21 mouse cellular contexts compared by ENCODE assay signal in the genomic region with DNA sequence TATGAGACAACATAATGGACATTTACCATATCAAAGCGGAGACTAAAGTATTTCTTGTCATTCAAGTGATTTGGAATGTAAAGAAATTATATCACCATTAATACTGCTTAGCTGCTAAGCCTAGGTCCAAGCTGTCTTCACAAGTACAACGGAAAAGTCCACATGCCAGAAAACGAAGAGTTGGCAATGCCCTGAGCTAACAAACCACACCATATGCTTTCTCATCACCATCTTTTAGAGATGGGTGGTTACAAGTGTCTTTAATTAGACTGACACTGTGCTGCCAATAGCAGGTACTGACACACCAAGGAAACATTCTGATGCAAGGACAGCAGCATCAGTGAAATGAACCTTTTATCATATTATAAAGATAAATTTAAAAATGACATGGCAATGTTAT.
DNase-seq lines count a peak whose midpoint lies in the region; ATAC-seq lines count a peak whose summit lies in the region.
"Had no signal": no experiment of that assay in that cellular context is flagged by ENCODE, and none has a peak within 500 bp of the region (broad histone marks: within the 10 kb centered on the region; RNA-seq: fewer than 3 reads in every experiment).

No protein-coding gene starts in this region.

- H3K9me3 ChIP-seq in hindbrain, embryonic 11.5 days (ENCODE audit: control insufficient read depth, low read length) = no peaks in the 10 kb centered on the region
- H3K9me3 ChIP-seq: embryonic facial prominence, embryonic 13.5 days; forebrain, embryonic 12.5 days; heart, embryonic 13.5 days; hindbrain, embryonic 12.5 days had no signal

- H3K4me3 ChIP-seq in hindbrain, embryonic 11.5 days (ENCODE audit: low read depth, low read length) = no peak overlapping the region
- H3K4me3 ChIP-seq: embryonic facial prominence, embryonic 13.5 days; forebrain, embryonic 12.5 days; gastrocnemius, adult 2 months; heart, embryonic 13.5 days; hindbrain, embryonic 12.5 days had no signal

- H3K36me3 ChIP-seq in hindbrain, embryonic 11.5 days (ENCODE audit: control insufficient read depth, insufficient read depth, low read length) = no peaks in the 10 kb centered on the region
- H3K36me3 ChIP-seq: embryonic facial prominence, embryonic 13.5 days; forebrain, embryonic 12.5 days; heart, embryonic 13.5 days; hindbrain, embryonic 12.5 days had no signal

- no peak overlapping the region for H3K27ac ChIP-seq in hindbrain, embryonic 11.5 days (ENCODE audit: low read depth, low read length)
- H3K27ac ChIP-seq: embryonic facial prominence, embryonic 13.5 days; forebrain, embryonic 12.5 days; gastrocnemius, adult 2 months; heart, embryonic 13.5 days; hindbrain, embryonic 12.5 days had no signal

- no peaks in the 10 kb centered on the region for H3K27me3 ChIP-seq in hindbrain, embryonic 11.5 days (ENCODE audit: control insufficient read depth, insufficient read depth, low read length)
- H3K27me3 ChIP-seq: CH12.LX; embryonic facial prominence, embryonic 13.5 days; forebrain, embryonic 12.5 days; heart, embryonic 13.5 days; hindbrain, embryonic 12.5 days had no signal

- H3K4me1 ChIP-seq in hindbrain, embryonic 11.5 days (replicated peaks; ENCODE audit: control insufficient read depth, insufficient read depth, low read length) = no peaks in the 10 kb centered on the region
- H3K4me1 ChIP-seq: embryonic facial prominence, embryonic 13.5 days; forebrain, embryonic 12.5 days; heart, embryonic 13.5 days; hindbrain, embryonic 12.5 days had no signal

- ATAC-seq in hindbrain, embryonic 11.5 days (ENCODE audit: low FRiP score) = no peak
- ATAC-seq: activated CD4-positive, CD25-positive, alpha-beta regulatory T cell, adult 4 months; hindbrain, embryonic 16.5 days; inflammation-experienced regulatory T-cells, adult 6 months; Patski had no signal

- no peak overlapping the region for H3K9ac ChIP-seq in hindbrain, embryonic 11.5 days (ENCODE audit: low read depth, low read length)
- H3K9ac ChIP-seq: embryonic facial prominence, embryonic 13.5 days; forebrain, embryonic 12.5 days; heart, embryonic 13.5 days; hindbrain, embryonic 12.5 days had no signal

- WGBS in hindbrain, embryonic 11.5 days = 86% methylated on average over 3 of the region's 3 CpGs

- peak; percentile 91 for DNase-seq in brain, adult 2 months (ENCODE audit: low read depth, low spot score)
- peak; percentile 31 for DNase-seq in cerebellum, adult 11 months
- DNase-seq in cerebellum, adult 8-10 months = peak; percentile 50
- peak; percentile 34 to 64 for DNase-seq in cerebellum, postnatal 14 days
- DNase-seq in hindbrain, embryonic 11.5 days (ENCODE audit: low spot score) = no peak
- no peak for DNase-seq in embryo, embryonic 10 days (ENCODE audit: low spot score)
- DNase-seq in kidney, adult 11 months = no peak
- DNase-seq: adrenal gland, postnatal 14 days; gastrocnemius, adult 2 months; gastrocnemius, postnatal 25 days; heart, postnatal 36 days; kidney, adult 18-20 months had no signal

- H3K4me2 ChIP-seq in hindbrain, embryonic 11.5 days (replicated peaks; ENCODE audit: low read depth, low read length) = no peak overlapping the region
- H3K4me2 ChIP-seq: embryonic facial prominence, embryonic 13.5 days; forebrain, embryonic 12.5 days; heart, embryonic 13.5 days; hindbrain, embryonic 12.5 days had no signal

Comparison
In these comparisons a context has a peak if more than half of its experiments do, and no peak if none do; other contexts are left out.
1. DNase-seq: peak in brain, adult 2 months (single experiment), cerebellum, adult 11 months (single experiment), cerebellum, adult 8-10 months (single experiment) and cerebellum, postnatal 14 days (2 of 2); none in hindbrain, embryonic 11.5 days (single experiment), embryo, embryonic 10 days (single experiment) and kidney, adult 11 months (single experiment).